8 mouse cellular contexts compared by ENCODE assay signal in the genomic region with DNA sequence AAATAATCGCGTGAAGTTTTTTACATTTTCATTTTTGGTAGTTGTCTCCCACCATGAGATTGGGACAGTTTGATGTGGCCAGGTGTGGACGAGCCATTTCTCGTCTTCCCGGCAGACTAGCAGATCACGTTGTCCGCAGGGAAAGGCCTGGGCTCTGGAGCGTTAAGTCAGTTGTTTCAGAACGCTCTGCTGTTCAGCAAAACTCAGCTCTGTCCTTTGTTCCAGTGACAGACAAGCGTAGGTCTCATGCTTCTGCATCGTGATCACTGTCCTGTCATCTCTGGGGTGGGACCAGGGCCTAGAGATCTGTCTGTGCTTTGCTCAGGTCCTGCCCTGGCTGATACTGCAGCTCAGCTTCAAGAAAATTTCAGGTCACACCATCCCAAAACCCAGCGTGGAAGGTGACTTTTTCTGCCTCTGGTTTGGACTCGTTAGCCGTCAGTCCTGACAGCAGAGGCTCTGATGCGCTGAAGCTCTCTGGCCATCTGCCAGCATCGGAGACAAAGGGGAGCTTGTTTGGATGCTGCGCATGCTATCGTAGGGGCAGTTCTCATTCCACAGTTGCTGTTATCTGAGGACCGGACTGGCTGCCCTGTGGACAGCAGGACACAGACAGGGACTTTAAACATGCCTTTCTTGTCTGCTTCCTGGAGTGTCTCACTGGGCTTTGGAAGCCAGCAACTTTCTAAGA. TPM values are rescaled to one million over a fixed set of nuclear protein-coding genes. Genes with fewer than 3 reads are reported as not detected.
A peak's percentile ranks its signal among the peaks of the same experiment; 100 is the strongest.
DNase-seq lines count a peak whose midpoint lies in the region; ATAC-seq and TF ChIP-seq lines count a peak whose summit lies in the region.

No protein-coding gene starts in this region.

- H3K4me3 ChIP-seq in lung, adult 2 months (replicated peaks; ENCODE audit: extremely low read depth, low read depth, low read length): no peak overlapping the region
- H3K4me3 ChIP-seq in forebrain, embryonic 14.5 days (ENCODE audit: low read depth, low read length): no peak overlapping the region
- H3K4me3 ChIP-seq in hindbrain, embryonic 10.5 days: no peak overlapping the region; the same call in 1 of the 2 replicates
- no peak overlapping the region for H3K4me3 ChIP-seq in lung, embryonic 14.5 days (ENCODE audit: low read depth, low read length)

- H3K9ac ChIP-seq in forebrain, embryonic 14.5 days (ENCODE audit: low read length): peak overlapping the region; percentile 36; the same call in 1 of the 2 replicates
- no peak overlapping the region; the same call in 1 of the 2 replicates for H3K9ac ChIP-seq in lung, embryonic 14.5 days

- H3K27ac ChIP-seq in forebrain, embryonic 14.5 days (ENCODE audit: low read depth, low read length): peak overlapping the region; percentile 53; the same call in 1 of the 2 replicates
- peak overlapping the region; percentile 89 for H3K27ac ChIP-seq in hindbrain, embryonic 10.5 days
- H3K27ac ChIP-seq in lung, embryonic 14.5 days (ENCODE audit: low read depth): peak overlapping the region; percentile 37; the same call in 1 of the 2 replicates

- peaks cover 12% of the 10 kb centered on the region for H3K4me1 ChIP-seq in lung, adult 2 months (ENCODE audit: control insufficient read depth, insufficient read depth, low read length)
- peaks cover 7% of the 10 kb centered on the region for H3K4me1 ChIP-seq in forebrain, embryonic 14.5 days (ENCODE audit: control insufficient read depth, insufficient read depth, low read length)
- H3K4me1 ChIP-seq in hindbrain, embryonic 10.5 days (replicated peaks): peaks cover 33% of the 10 kb centered on the region
- peaks cover 32% of the 10 kb centered on the region for H3K4me1 ChIP-seq in lung, embryonic 14.5 days (ENCODE audit: insufficient read depth)

- H3K4me2 ChIP-seq in forebrain, embryonic 14.5 days (ENCODE audit: low read length): peak overlapping the region; percentile 26
- H3K4me2 ChIP-seq in lung, embryonic 14.5 days: no peak overlapping the region

- 68% methylated on average over 19 of the region's 19 CpGs for whole genome bisulfite sequencing in lung, adult 2 months
- 34% methylated on average over 19 of the region's 19 CpGs for WGBS in forebrain, embryonic 14.5 days
- 57% methylated on average over 19 of the region's 19 CpGs for WGBS in hindbrain, embryonic 10.5 days
- 55% methylated on average over 19 of the region's 19 CpGs for WGBS in lung, embryonic 14.5 days

- H3K27me3 ChIP-seq in forebrain, embryonic 14.5 days (replicated peaks; ENCODE audit: control insufficient read depth, insufficient read depth, low read length): no peaks in the 10 kb centered on the region
- H3K27me3 ChIP-seq in hindbrain, embryonic 10.5 days (ENCODE audit: insufficient read depth, poor library complexity, severe bottlenecking): no peaks in the 10 kb centered on the region
- no peaks in the 10 kb centered on the region for H3K27me3 ChIP-seq in lung, embryonic 14.5 days (ENCODE audit: insufficient read depth, low read length)

- no peak for TF ChIP-seq CTCF in lung, adult 2 months (IDR thresholded peaks at IDR 0.05; ENCODE audit: insufficient read depth, low read length)
- no peak for TF ChIP-seq CTCF in lung, embryonic 14.5 days (IDR thresholded peaks at IDR 0.05; ENCODE audit: low read depth)

- peaks cover 15% of the 10 kb centered on the region for H3K36me3 ChIP-seq in forebrain, embryonic 14.5 days (ENCODE audit: control insufficient read depth, insufficient read depth, low read length)
- peaks cover 74% of the 10 kb centered on the region for H3K36me3 ChIP-seq in hindbrain, embryonic 10.5 days
- peaks cover 46% of the 10 kb centered on the region for H3K36me3 ChIP-seq in lung, embryonic 14.5 days (ENCODE audit: insufficient read depth)

- peak; percentile 44 to 65 for DNase-seq in lung, adult 18-20 months
- DNase-seq in lung, adult 2 months: no peak
- DNase-seq in forebrain, embryonic 14.5 days (ENCODE audit: low spot score): peak; percentile 89
- DNase-seq in hindbrain, embryonic 10.5 days (ENCODE audit: low spot score): peak; percentile 68
- DNase-seq in lung, embryonic 14.5 days: peak; percentile 86
- peak; percentile 96 for DNase-seq in retina, postnatal 1 day
- DNase-seq in ovary, postnatal 14 days (ENCODE audit: low spot score): no peak
- DNase-seq in spleen, postnatal 14 days (ENCODE audit: low spot score in 2 of 2): no peak

- no peak for TF ChIP-seq POLR2A in lung, adult 2 months (IDR thresholded peaks at IDR 0.05; ENCODE audit: borderline replicate concordance, extremely low read depth, low read depth, low read length)

- no peaks in the 10 kb centered on the region for H3K9me3 ChIP-seq in forebrain, embryonic 14.5 days (replicated peaks; ENCODE audit: control insufficient read depth, low read length)
- H3K9me3 ChIP-seq in hindbrain, embryonic 10.5 days: no peaks in the 10 kb centered on the region
- no peaks in the 10 kb centered on the region for H3K9me3 ChIP-seq in lung, embryonic 14.5 days (ENCODE audit: low read depth, low read length)

- peak; percentile 81 for ATAC-seq in forebrain, embryonic 14.5 days
- no peak; the same call in 1 of the 2 replicates for ATAC-seq in lung, embryonic 14.5 days (ENCODE audit: insufficient read depth)

RNA-seq across cellular contexts. Expression of a gene that starts 45.6 kb away (rescaled TPM):
- polyA plus RNA-seq in lung, adult 2 months (2012; rRNA removed): 14.0 and 17.2 TPM in 2 replicates
- 1.4 and 2.2 TPM in 2 replicates for polyA plus RNA-seq in forebrain, embryonic 14.5 days (2014; fragmentation: Nextera tagmentation; extraction: Ambion mirVana)
- polyA plus RNA-seq in hindbrain, embryonic 10.5 days (2016; fragmentation: Nextera tagmentation; extraction: Ambion mirVana): 2.0 and 2.5 TPM in 2 replicates
- polyA plus RNA-seq in lung, embryonic 14.5 days (2014; fragmentation: Nextera tagmentation; extraction: Ambion mirVana): 4.8 and 5.6 TPM in 2 replicates

Comparison
In these comparisons a context has a peak if more than half of its experiments do, and no peak if none do; other contexts are left out.
1. DNase-seq: peak in lung, adult 18-20 months (2 of 2), forebrain, embryonic 14.5 days (single experiment), hindbrain, embryonic 10.5 days (single experiment), lung, embryonic 14.5 days (single experiment) and retina, postnatal 1 day (single experiment); none in lung, adult 2 months (single experiment), ovary, postnatal 14 days (single experiment) and spleen, postnatal 14 days (0 of 2).
2. H3K27ac ChIP-seq: peak in every context shown above with its lines; median percentile 89 in hindbrain, embryonic 10.5 days; 53 in forebrain, embryonic 14.5 days; 37 in lung, embryonic 14.5 days.